Mouse (Mus musculus): Measurements from ENCODE around the gene Hist1h2bh. TPM values are rescaled to one million over a fixed set of nuclear protein-coding genes. Genes with fewer than 3 reads are reported as not detected.
"Not testable (repeated sequence)": the region's sequence is repeated elsewhere in the genome, so short reads cannot be mapped to it uniquely, and the experiment has no call there.

Hist1h2bh gene
- polyA plus RNA-seq, 1 experiment = 1.1 TPM

GRCm38 (mm10) chr13:23585442-23586098, 42.4 kb upstream of the Hist1h2bh start:
- H3K27me3 ChIP-seq (ENCODE audit: control insufficient read depth, insufficient read depth, insufficient read length); H3K36me3 ChIP-seq (ENCODE audit: control insufficient read depth, insufficient read depth); H3K79me2 ChIP-seq (ENCODE audit: control insufficient read depth, insufficient read depth); H3ac ChIP-seq (ENCODE audit: control insufficient read depth, insufficient read length): not testable (repeated sequence)
- H3K4me2 ChIP-seq (ENCODE audit: low read depth) = peak overlapping the region; percentile 96
- H3K4me3 ChIP-seq = peak overlapping the region; percentile 33
- TF ChIP-seq POLR2A (IDR thresholded peaks at IDR 0.05; ENCODE audit: insufficient read length, low read depth) (peak; percentile 71), POLR2AphosphoS2 (IDR thresholded peaks at IDR 0.05; ENCODE audit: insufficient read length, low read depth) (peak; percentile 89)

DNA sequence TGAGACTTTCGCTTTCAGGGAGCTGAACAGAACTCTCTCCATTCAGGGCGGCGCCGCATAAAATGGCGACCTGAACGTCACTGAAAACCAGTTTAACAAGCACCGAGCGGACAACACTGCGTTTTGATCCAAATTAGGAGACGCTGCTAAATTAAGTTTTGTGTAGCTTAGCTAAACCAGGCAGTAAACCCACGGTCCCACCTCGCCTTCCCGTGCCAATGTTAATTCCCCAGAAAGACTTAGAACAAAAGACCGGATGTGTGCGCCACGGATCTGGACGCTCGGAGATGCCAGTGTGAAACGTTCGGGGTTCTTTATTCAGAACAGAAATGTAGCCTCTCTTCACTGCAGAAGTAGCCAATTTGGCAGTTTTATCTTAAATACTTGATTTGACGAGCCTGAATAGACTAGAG, 41.8 kb upstream of the Hist1h2bh start:
- Histone ChIP-seq H3K4me3 (peak overlapping the region; percentile 33), H3ac (ENCODE audit: control insufficient read depth, insufficient read length) (no peak overlapping the region), H3K36me3 (ENCODE audit: control insufficient read depth, insufficient read depth) (no peaks in the 10 kb centered on the region)

DNA sequence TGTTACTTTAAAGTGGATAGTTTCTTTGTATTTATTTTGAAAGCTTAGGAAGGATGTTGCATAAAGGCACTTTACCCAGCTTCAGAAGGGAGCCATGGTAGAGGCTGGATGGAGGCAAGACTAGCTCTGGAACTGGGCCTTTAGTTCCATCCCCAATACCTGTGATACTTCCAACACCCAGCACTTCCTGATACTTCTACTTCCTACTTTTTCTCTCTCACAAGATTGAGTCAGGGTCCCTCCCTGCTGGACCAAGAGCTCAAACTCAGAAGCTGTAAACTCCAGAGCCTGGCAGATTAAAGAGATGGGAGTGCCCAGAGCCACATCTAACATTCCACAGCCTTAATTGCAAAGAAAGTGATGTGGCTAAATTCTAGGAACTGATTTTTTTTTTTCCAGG, 41.1 kb upstream of the Hist1h2bh start:
- TF ChIP-seq TCF12 (IDR thresholded peaks at IDR 0.05; ENCODE audit: insufficient read depth, poor library complexity, severe bottlenecking) (no peak), MAX (IDR thresholded peaks at IDR 0.05; ENCODE audit: low read depth) (no peak), E2F4 (IDR thresholded peaks at IDR 0.05; ENCODE audit: insufficient read depth) (no peak), SRF (IDR thresholded peaks at IDR 0.05; ENCODE audit: control insufficient read depth, insufficient read length, low read depth) (no peak), CEBPB (IDR thresholded peaks at IDR 0.05; ENCODE audit: insufficient read depth, poor library complexity, severe bottlenecking) (no peak), POLR2A (IDR thresholded peaks at IDR 0.05; ENCODE audit: insufficient read length, low read depth) (no peak), REST (IDR thresholded peaks at IDR 0.05; ENCODE audit: insufficient read depth, insufficient read length) (no peak), MYOD1 (IDR thresholded peaks at IDR 0.05; ENCODE audit: control insufficient read depth in 1 of 3, insufficient read length in 2 of 3, low read depth in 2 of 3) (no peak), MYOG (IDR thresholded peaks at IDR 0.05; ENCODE audit: control insufficient read depth in 1 of 3, insufficient read depth in 1 of 3, insufficient read length in 2 of 3, low read depth in 2 of 3) (no peak), TCF3 (IDR thresholded peaks at IDR 0.05; ENCODE audit: insufficient read length, low read depth) (no peak), USF1 (IDR thresholded peaks at IDR 0.05; ENCODE audit: low read depth) (no peak), POLR2AphosphoS2 (IDR thresholded peaks at IDR 0.05; ENCODE audit: insufficient read length, low read depth) (no peak)
- Histone ChIP-seq H3K79me2 (ENCODE audit: control insufficient read depth, insufficient read depth) (no peaks in the 10 kb centered on the region), H3K4me3 (peak overlapping the region; percentile 33)

More for the DNA sequence above, 41.8 kb upstream of the Hist1h2bh start:
- peak; percentile 56 for TF ChIP-seq POLR2A (IDR thresholded peaks at IDR 0.05; ENCODE audit: insufficient read length, low read depth)
- peak; percentile 79 for TF ChIP-seq POLR2AphosphoS2 (IDR thresholded peaks at IDR 0.05; ENCODE audit: insufficient read length, low read depth)
- TF ChIP-seq E2F4 (IDR thresholded peaks at IDR 0.05; ENCODE audit: insufficient read depth) = no peak
- peak overlapping the region; percentile 96 for H3K4me2 ChIP-seq (ENCODE audit: low read depth)
- H3K27me3 ChIP-seq (ENCODE audit: control insufficient read depth, insufficient read depth, insufficient read length) = no peaks in the 10 kb centered on the region
- no peaks in the 10 kb centered on the region for H3K79me2 ChIP-seq (ENCODE audit: control insufficient read depth, insufficient read depth)

GRCm38 (mm10) chr13:23583387-23584068, 40.3 kb upstream of the Hist1h2bh start:
- Histone ChIP-seq H3K4me3 (peak overlapping the region; percentile 33), H3K4me2 (ENCODE audit: low read depth) (peak overlapping the region; percentile 96), H3K36me3 (ENCODE audit: control insufficient read depth, insufficient read depth) (no peaks in the 10 kb centered on the region), H3ac (ENCODE audit: control insufficient read depth, insufficient read length) (no peak overlapping the region), H3K79me2 (ENCODE audit: control insufficient read depth, insufficient read depth) (no peaks in the 10 kb centered on the region), H3K27me3 (ENCODE audit: control insufficient read depth, insufficient read depth, insufficient read length) (no peaks in the 10 kb centered on the region)
- TF ChIP-seq POLR2AphosphoS2 (IDR thresholded peaks at IDR 0.05; ENCODE audit: insufficient read length, low read depth) = peak; percentile 14
- TF ChIP-seq TCF12 (IDR thresholded peaks at IDR 0.05; ENCODE audit: insufficient read depth, poor library complexity, severe bottlenecking) = no peak

More for the DNA sequence above, 41.1 kb upstream of the Hist1h2bh start:
- Histone ChIP-seq H3ac (ENCODE audit: control insufficient read depth, insufficient read length) (no peak overlapping the region), H3K4me2 (ENCODE audit: low read depth) (peak overlapping the region; percentile 96), H3K27me3 (ENCODE audit: control insufficient read depth, insufficient read depth, insufficient read length) (no peaks in the 10 kb centered on the region), H3K36me3 (ENCODE audit: control insufficient read depth, insufficient read depth) (no peaks in the 10 kb centered on the region)

DNA sequence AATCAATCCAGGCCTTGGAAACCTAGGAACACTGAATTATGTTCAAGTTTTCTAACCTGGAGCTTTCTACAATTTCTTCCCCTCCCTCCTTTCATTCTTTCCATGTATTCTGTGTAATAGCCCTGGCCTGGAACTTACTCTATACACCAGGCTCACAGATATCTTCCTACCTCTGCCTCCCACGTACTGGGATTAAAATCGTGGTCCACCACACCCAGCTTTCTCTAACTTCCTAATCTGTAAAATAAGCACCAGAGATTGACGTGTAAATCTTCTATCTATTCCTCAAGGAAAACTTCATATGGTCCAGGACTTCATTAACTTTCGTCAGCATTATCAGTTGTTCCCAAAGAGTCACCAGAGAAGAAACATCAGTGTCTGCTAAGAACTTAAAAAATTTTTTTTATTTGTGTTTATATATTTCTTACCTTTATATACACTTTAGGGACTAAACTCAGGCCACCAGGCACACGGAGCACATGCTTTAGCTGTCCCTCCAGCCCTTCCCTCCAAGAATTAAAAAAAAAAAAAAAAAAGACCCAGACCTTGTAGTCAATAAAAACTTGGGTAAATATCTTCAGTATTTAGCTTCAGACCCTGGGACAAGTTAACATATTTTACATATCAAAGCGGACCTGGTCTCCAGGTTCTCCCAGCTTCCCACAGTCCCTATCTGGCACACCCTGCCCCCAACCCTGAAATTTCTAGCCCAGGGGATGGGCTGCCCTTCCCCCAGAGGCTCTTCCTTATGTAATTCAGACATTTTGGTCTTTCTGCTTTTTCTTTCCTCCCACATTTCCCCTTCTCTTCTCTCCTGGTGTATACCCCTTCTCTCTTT, 39.2 kb upstream of the Hist1h2bh start:
- no peaks in the 10 kb centered on the region for H3K36me3 ChIP-seq (ENCODE audit: control insufficient read depth, insufficient read depth)
- peak overlapping the region; percentile 24 for H3K4me3 ChIP-seq
- H3ac ChIP-seq (ENCODE audit: control insufficient read depth, insufficient read length) = no peak overlapping the region
- no peaks in the 10 kb centered on the region for H3K79me2 ChIP-seq (ENCODE audit: control insufficient read depth, insufficient read depth)
- no peak for TF ChIP-seq SRF (IDR thresholded peaks at IDR 0.05; ENCODE audit: control insufficient read depth, insufficient read length, low read depth)
- TF ChIP-seq TCF3 (IDR thresholded peaks at IDR 0.05; ENCODE audit: insufficient read length, low read depth) = no peak
- no peak for TF ChIP-seq MYOD1 (IDR thresholded peaks at IDR 0.05; ENCODE audit: control insufficient read depth in 1 of 3, insufficient read length in 2 of 3, low read depth in 2 of 3)
- TF ChIP-seq USF1 (IDR thresholded peaks at IDR 0.05; ENCODE audit: low read depth) = no peak
- no peak for TF ChIP-seq MAX (IDR thresholded peaks at IDR 0.05; ENCODE audit: low read depth)
- TF ChIP-seq CEBPB (IDR thresholded peaks at IDR 0.05; ENCODE audit: insufficient read depth, poor library complexity, severe bottlenecking) = no peak
- no peak for TF ChIP-seq E2F4 (IDR thresholded peaks at IDR 0.05; ENCODE audit: insufficient read depth)
- TF ChIP-seq TCF12 (IDR thresholded peaks at IDR 0.05; ENCODE audit: insufficient read depth, poor library complexity, severe bottlenecking) = no peak
- TF ChIP-seq POLR2AphosphoS2 (IDR thresholded peaks at IDR 0.05; ENCODE audit: insufficient read length, low read depth) = no peak
- no peak for TF ChIP-seq MYOG (IDR thresholded peaks at IDR 0.05; ENCODE audit: control insufficient read depth in 1 of 3, insufficient read depth in 1 of 3, insufficient read length in 2 of 3, low read depth in 2 of 3)
- TF ChIP-seq POLR2A (IDR thresholded peaks at IDR 0.05; ENCODE audit: insufficient read length, low read depth) = no peak
- TF ChIP-seq REST (IDR thresholded peaks at IDR 0.05; ENCODE audit: insufficient read depth, insufficient read length) = no peak
- no peaks in the 10 kb centered on the region for H3K27me3 ChIP-seq (ENCODE audit: control insufficient read depth, insufficient read depth, insufficient read length)
- H3K4me2 ChIP-seq (ENCODE audit: low read depth) = peak overlapping the region; percentile 96

All from myocyte (in vitro differentiated cells).